Mouse (Mus musculus): ENCODE results near the gene Fam214b.

DNA sequence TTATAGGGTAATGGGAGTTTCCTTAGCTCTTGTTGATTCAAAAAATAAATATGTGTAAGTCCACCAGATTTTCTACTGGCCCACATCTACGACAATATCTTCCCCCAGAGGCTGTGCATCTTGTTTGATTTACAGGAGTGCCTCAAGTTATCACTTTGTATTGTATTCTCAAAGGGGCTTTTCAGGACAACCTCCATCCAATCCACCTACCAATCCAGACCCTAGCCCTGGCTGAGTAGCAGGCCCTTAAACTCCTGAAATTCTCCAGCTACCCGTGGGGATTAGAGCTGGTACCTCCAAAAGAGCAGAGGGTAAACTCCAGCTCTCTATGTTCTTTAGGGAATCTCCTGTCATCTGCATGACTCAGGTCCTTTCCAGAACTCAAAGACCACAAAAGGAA lies 48.0 kb downstream of the Fam214b start:
- TF ChIP-seq CTCF (IDR thresholded peaks at IDR 0.05; ENCODE audit: low read depth, low read length) = no peak
- no peak for TF ChIP-seq POLR2A (IDR thresholded peaks at IDR 0.05; ENCODE audit: borderline replicate concordance, low read depth, low read length)

All from bone marrow macrophage, adult 2 months (primary cell).